Mouse (Mus musculus) testis, adult 2 months (tissue): Measurements from ENCODE around the gene Cbfb.

ENCODE experiments used
- CTCF ChIP-seq: fragments of 200-500 bp; IDR thresholded peaks from 2 replicates; pipeline ENCODE4 v1.5.1; 2012; ENCODE audit warnings: low read depth, mild to moderate bottlenecking, inconsistent platforms, low read length, moderate library complexity; ENCODE audit not compliant: control insufficient read depth, insufficient read depth, insufficient replicate concordance
- POLR2A ChIP-seq: fragments of 200-500 bp; IDR thresholded peaks from 2 replicates; pipeline ENCODE4 v1.6.1; 2012; ENCODE audit warnings: low read depth, mild to moderate bottlenecking, inconsistent platforms, low read length, moderate library complexity; ENCODE audit not compliant: control insufficient read depth

DNA sequence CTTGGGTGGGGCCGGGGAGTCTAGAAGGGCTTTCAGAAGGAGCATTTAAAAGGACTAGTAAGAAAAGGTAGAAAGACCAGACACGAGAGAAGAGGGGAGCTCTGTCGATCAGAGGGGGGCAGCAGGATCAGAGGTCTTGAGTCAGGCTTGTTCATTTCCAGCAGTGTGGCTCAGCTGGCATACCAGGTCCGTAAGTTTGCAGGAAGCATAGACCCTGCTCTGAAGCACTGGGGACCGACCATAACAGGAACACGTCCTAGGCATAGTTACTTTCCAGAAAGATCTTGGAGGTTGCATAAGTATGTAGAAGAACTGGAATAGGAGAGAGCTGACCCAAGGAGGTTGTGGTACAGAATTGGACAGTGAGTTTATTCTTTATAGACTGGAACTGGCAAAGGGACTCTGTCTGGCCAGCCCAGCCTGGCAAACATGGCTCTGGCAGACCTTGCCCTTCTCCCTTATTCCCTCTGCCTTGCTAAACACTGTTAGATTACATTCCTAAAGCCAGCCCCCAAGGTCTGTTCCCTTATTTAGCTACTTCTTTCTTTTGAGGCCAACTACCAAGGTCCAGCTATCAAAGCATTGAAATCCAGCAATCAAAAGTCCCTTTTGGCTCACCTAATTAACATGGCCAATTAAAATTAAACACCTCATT lies 15.3 kb upstream of the Cbfb start:
- TF ChIP-seq POLR2A (no peak), CTCF (no peak)
